ENCODE assay signal across 22 mouse cellular contexts in genomic region chr2:152010251-152010650, GRCm38 (mm10). TPM values are rescaled to one million over a fixed set of nuclear protein-coding genes. Genes with fewer than 3 reads are reported as not detected.
DNase-seq lines count a peak whose midpoint lies in the region; ATAC-seq and TF ChIP-seq lines count a peak whose summit lies in the region.
"Had no signal": no experiment of that assay in that cellular context is flagged by ENCODE, and none has a peak within 500 bp of the region (broad histone marks: within the 10 kb centered on the region; RNA-seq: fewer than 3 reads in every experiment).

No protein-coding gene starts in this region.

- WGBS in intestine, embryonic 16.5 days: 63% methylated on average over 9 of the region's 9 CpGs
- 83% methylated on average over 9 of the region's 9 CpGs for WGBS in hindbrain, embryonic 13.5 days
- WGBS in heart, adult 2 months: 80% methylated on average over 9 of the region's 9 CpGs

- no peaks in the 10 kb centered on the region for H3K36me3 ChIP-seq in ES-Bruce4 (ENCODE audit: control insufficient read depth, insufficient read depth, low read length, poor library complexity, severe bottlenecking)
- no peaks in the 10 kb centered on the region for H3K36me3 ChIP-seq in intestine, embryonic 16.5 days (ENCODE audit: control insufficient read depth, insufficient read depth, low read length)
- no peaks in the 10 kb centered on the region for H3K36me3 ChIP-seq in hindbrain, embryonic 13.5 days
- H3K36me3 ChIP-seq in heart, adult 2 months (ENCODE audit: control insufficient read depth, insufficient read depth, low read length): no peaks in the 10 kb centered on the region
- H3K36me3 ChIP-seq: embryonic facial prominence, embryonic 10.5 days; heart, embryonic 15.5 days had no signal

- peak; percentile 47 for ATAC-seq in intestine, embryonic 16.5 days
- ATAC-seq in hindbrain, embryonic 13.5 days (ENCODE audit: low FRiP score): no peak
- ATAC-seq: CD4-positive, CD25-positive, alpha-beta regulatory T cell, adult 4 months; forebrain, embryonic 14.5 days had no signal

- peaks cover 13% of the 10 kb centered on the region for H3K4me1 ChIP-seq in ES-Bruce4 (ENCODE audit: control insufficient read depth, insufficient read depth, low read length)
- peaks cover 12% of the 10 kb centered on the region; the same call in 1 of the 2 replicates for H3K4me1 ChIP-seq in intestine, embryonic 16.5 days (ENCODE audit: control insufficient read depth, insufficient read depth, low read length)
- H3K4me1 ChIP-seq in hindbrain, embryonic 13.5 days (replicated peaks): 0 out of 2 replicates have a peak, but pooled peaks cover 5% of the 10 kb centered on the region
- peaks cover 5% of the 10 kb centered on the region for H3K4me1 ChIP-seq in heart, adult 2 months (ENCODE audit: control insufficient read depth, insufficient read depth, low read length)

- peak overlapping the region; percentile 73; the same call in 1 of the 2 replicates for H3K27ac ChIP-seq in ES-Bruce4 (ENCODE audit: insufficient read depth, low read length)
- H3K27ac ChIP-seq in intestine, embryonic 16.5 days (ENCODE audit: low read length): no peak overlapping the region
- H3K27ac ChIP-seq in hindbrain, embryonic 13.5 days: no peak overlapping the region
- H3K27ac ChIP-seq in heart, adult 2 months: no peak overlapping the region
- no peak overlapping the region for H3K27ac ChIP-seq in layer of hippocampus, adult 2 months
- H3K27ac ChIP-seq: embryonic facial prominence, embryonic 10.5 days; heart, embryonic 15.5 days; hindbrain, embryonic 14.5 days had no signal

- no peak for TF ChIP-seq CTCF in ES-Bruce4 (IDR thresholded peaks at IDR 0.05; ENCODE audit: low read depth, low read length)
- TF ChIP-seq CTCF in heart, adult 2 months (IDR thresholded peaks at IDR 0.05): no peak
- no peak for TF ChIP-seq CTCF in layer of hippocampus, adult 2 months (conservative IDR thresholded peaks at IDR 0.05)

- H3K4me2 ChIP-seq in intestine, embryonic 16.5 days (ENCODE audit: low read depth, low read length): no peak overlapping the region
- no peak overlapping the region for H3K4me2 ChIP-seq in hindbrain, embryonic 13.5 days
- H3K4me2 ChIP-seq: heart, embryonic 11.5 days; heart, embryonic 15.5 days; hindbrain, embryonic 14.5 days had no signal

- intact Hi-C loops in heart, adult 2 months (cut with DNase I): no loop called here

- peak; percentile 55 for DNase-seq in kidney, adult 9 months
- DNase-seq in kidney, adult 11 months: no peak
- peak; percentile 31 for DNase-seq in 416B (ENCODE audit: low read depth)
- no peak for DNase-seq in heart, adult 2 months
- no peak for DNase-seq in layer of hippocampus, adult 2 months (ENCODE audit: low spot score in 2 of 2)
- DNase-seq: adrenal gland, adult 2 months; adrenal gland, postnatal 25 days; cerebellum, adult 18-20 months; cerebellum, adult 9-11 months; cerebellum, postnatal 36 days; gastrocnemius, postnatal 10 days; heart, adult 18-20 months; heart, postnatal 14 days had no signal

- no peaks in the 10 kb centered on the region for H3K27me3 ChIP-seq in ES-Bruce4 (ENCODE audit: control insufficient read depth, insufficient read depth, low read length, poor library complexity, severe bottlenecking)
- no peaks in the 10 kb centered on the region for H3K27me3 ChIP-seq in intestine, embryonic 16.5 days (replicated peaks; ENCODE audit: control insufficient read depth, insufficient read depth, low read length)
- H3K27me3 ChIP-seq in hindbrain, embryonic 13.5 days: peaks cover 5% of the 10 kb centered on the region; the same call in 1 of the 2 replicates
- no peaks in the 10 kb centered on the region for H3K27me3 ChIP-seq in heart, adult 2 months (ENCODE audit: control insufficient read depth, insufficient read depth, low read length)

- no peaks in the 10 kb centered on the region for H3K9me3 ChIP-seq in ES-Bruce4 (replicated peaks; ENCODE audit: control insufficient read depth, insufficient read depth, low read length, poor library complexity, severe bottlenecking)
- H3K9me3 ChIP-seq in intestine, embryonic 16.5 days (ENCODE audit: control insufficient read depth, low read length): no peaks in the 10 kb centered on the region
- H3K9me3 ChIP-seq in hindbrain, embryonic 13.5 days: no peaks in the 10 kb centered on the region
- H3K9me3 ChIP-seq: embryonic facial prominence, embryonic 10.5 days; heart, embryonic 15.5 days had no signal

- H3K79me2 ChIP-seq in heart, adult 2 months (replicated peaks; ENCODE audit: control insufficient read depth, insufficient read depth, low read length): no peaks in the 10 kb centered on the region

- H3K9ac ChIP-seq in ES-Bruce4 (ENCODE audit: low read depth, poor library complexity, severe bottlenecking): no peak overlapping the region
- H3K9ac ChIP-seq in intestine, embryonic 16.5 days (ENCODE audit: low read depth, low read length): no peak overlapping the region
- H3K9ac ChIP-seq in hindbrain, embryonic 13.5 days: no peak overlapping the region
- no peak overlapping the region for H3K9ac ChIP-seq in heart, adult 2 months (ENCODE audit: low read depth, low read length)
- H3K9ac ChIP-seq: heart, embryonic 15.5 days; hindbrain, embryonic 14.5 days had no signal

- H3K4me3 ChIP-seq in ES-Bruce4 (ENCODE audit: low read depth, low read length): no peak overlapping the region
- H3K4me3 ChIP-seq in intestine, embryonic 16.5 days (ENCODE audit: low read length): no peak overlapping the region
- H3K4me3 ChIP-seq in hindbrain, embryonic 13.5 days: no peak overlapping the region
- H3K4me3 ChIP-seq in heart, adult 2 months: no peak overlapping the region
- H3K4me3 ChIP-seq in layer of hippocampus, adult 2 months: no peak overlapping the region
- H3K4me3 ChIP-seq: embryonic facial prominence, embryonic 10.5 days; heart, embryonic 15.5 days had no signal

- TF ChIP-seq EP300 in ES-Bruce4 (IDR thresholded peaks at IDR 0.05; ENCODE audit: insufficient read depth, low read depth, low read length): no peak
- no peak for TF ChIP-seq EP300 in heart, adult 2 months (IDR thresholded peaks at IDR 0.05; ENCODE audit: insufficient read depth, low read depth, low read length)

- no peak for TF ChIP-seq POLR2A in ES-Bruce4 (IDR thresholded peaks at IDR 0.05; ENCODE audit: insufficient read depth, low read length)
- no peak for TF ChIP-seq POLR2A in heart, adult 2 months (IDR thresholded peaks at IDR 0.05; ENCODE audit: insufficient read depth, low read depth, low read length)

RNA-seq across cellular contexts. Expression of gene Slc52a3, which starts 13.9 kb away (rescaled TPM):
- polyA plus RNA-seq in ES-Bruce4 (2011; ENCODE audit: insufficient read depth, insufficient read length, low read depth, missing spikeins): 2.6 and 3.0 TPM in 2 replicates
- polyA plus RNA-seq in intestine, embryonic 16.5 days (2015; fragmentation: Nextera tagmentation; extraction: Ambion mirVana): 6.9 and 7.0 TPM in 2 replicates
- polyA plus RNA-seq in hindbrain, embryonic 13.5 days (2015; fragmentation: Nextera tagmentation; extraction: Ambion mirVana): 0.55 and 1.2 TPM in 2 replicates
- total RNA-seq in heart, adult 2 months (2021): 1 to 10 TPM; 1.8 to 3.4 TPM
- 2.5 and 2.8 TPM in 2 replicates for polyA plus RNA-seq in heart, adult 2 months (2012; rRNA removed)
- 1 to 10 TPM; 2.8 to 2.9 TPM for total RNA-seq in layer of hippocampus, adult 2 months (2021)

RNA-seq across cellular contexts. Expression of gene Fam110a, which starts 30.2 kb away (rescaled TPM):
- 13.6 and 14.4 TPM in 2 replicates for polyA plus RNA-seq in ES-Bruce4 (2011; ENCODE audit: insufficient read depth, insufficient read length, low read depth, missing spikeins)
- polyA plus RNA-seq in intestine, embryonic 16.5 days (2015; fragmentation: Nextera tagmentation; extraction: Ambion mirVana): 25.7 and 25.9 TPM in 2 replicates
- polyA plus RNA-seq in hindbrain, embryonic 13.5 days (2015; fragmentation: Nextera tagmentation; extraction: Ambion mirVana): 68.1 and 71.4 TPM in 2 replicates
- total RNA-seq in heart, adult 2 months (2021): 1 to 10 TPM; 4.3 to 4.7 TPM
- polyA plus RNA-seq in heart, adult 2 months (2012; rRNA removed): 6.6 and 7.2 TPM in 2 replicates
- 1 to 10 TPM; 7.8 to 8.0 TPM for total RNA-seq in layer of hippocampus, adult 2 months (2021)

Comparison
In these comparisons a context has a peak if more than half of its experiments do, and no peak if none do; other contexts are left out.
1. DNase-seq: peak in kidney, adult 9 months (single experiment) and 416B (single experiment); none in kidney, adult 11 months (single experiment), heart, adult 2 months (0 of 2) and layer of hippocampus, adult 2 months (0 of 2).